Mouse (Mus musculus): Measurements from ENCODE around the gene Arhgap27.

DNA sequence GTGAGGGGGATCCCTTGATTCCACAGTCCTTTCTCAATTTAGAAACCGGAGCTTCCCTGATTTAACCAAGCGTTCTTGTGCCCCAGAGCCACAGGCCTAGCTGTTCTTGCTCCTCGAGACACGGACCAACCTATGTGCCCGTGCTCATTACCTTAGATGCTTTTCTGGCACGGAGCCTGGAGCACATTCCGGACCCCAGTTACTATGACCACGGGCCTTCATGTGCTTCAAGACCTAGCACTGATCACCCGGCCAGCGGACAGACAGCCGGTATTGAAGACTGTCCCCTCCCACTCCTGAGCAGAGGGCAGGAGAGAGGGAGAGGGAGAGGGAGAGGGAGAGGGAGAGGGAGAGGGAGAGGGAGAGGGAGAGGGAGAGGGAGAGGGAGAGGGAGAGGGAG, 8.2 kb downstream of the Arhgap27 start:
- TF ChIP-seq MAFK (IDR thresholded peaks at IDR 0.05; ENCODE audit: insufficient read depth, low read depth, low read length) (no peak), ZC3H11A (IDR thresholded peaks at IDR 0.05; ENCODE audit: borderline replicate concordance, low read depth, low read length) (no peak), ZNF384 (IDR thresholded peaks at IDR 0.05; ENCODE audit: low read depth, low read length) (no peak), HCFC1 (IDR thresholded peaks at IDR 0.05; ENCODE audit: borderline replicate concordance, insufficient read depth, low read length) (no peak)
